Mouse (Mus musculus) cerebellum, adult 2 months (tissue): Measurements from ENCODE around the gene Atp9a.

Experiments used
- CTCF ChIP-seq: fragments of 200-500 bp; IDR thresholded peaks from 2 replicates; pipeline ENCODE4 v1.5.1; 2011; ENCODE audit warnings: low read depth, mild to moderate bottlenecking, control low read depth, low read length, moderate library complexity, borderline replicate concordance; ENCODE audit not compliant: insufficient read depth
- POLR2A ChIP-seq: fragments of 200-500 bp; IDR thresholded peaks from 2 replicates; pipeline ENCODE4 v1.6.1; 2011; ENCODE audit warnings: low read length, control low read depth, borderline replicate concordance; ENCODE audit not compliant: insufficient read depth

DNA sequence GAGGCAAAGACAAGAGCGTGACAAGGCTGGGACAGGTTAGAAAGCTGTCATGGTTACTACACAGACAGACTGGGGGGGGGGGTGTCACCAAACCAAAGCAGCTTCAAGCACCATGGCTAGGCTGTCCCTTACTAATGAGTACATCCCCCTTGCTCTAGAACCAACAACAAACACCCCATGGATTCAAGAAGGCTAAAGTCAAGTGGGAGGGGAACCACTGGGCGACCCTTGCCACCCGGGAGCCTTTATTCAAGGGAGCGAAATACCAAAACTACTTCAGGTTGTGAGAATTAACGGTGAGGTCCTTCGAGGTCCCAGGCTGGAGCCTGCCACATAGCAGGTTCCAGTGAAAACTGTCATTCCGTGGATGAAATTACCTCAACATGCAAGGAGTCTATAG lies 21.6 kb upstream of the Atp9a start:
- no peak for TF ChIP-seq CTCF
- TF ChIP-seq POLR2A, result no peak
